8 mouse cellular contexts compared by ENCODE assay signal in genomic region chr14:56887887-56888286, GRCm38 (mm10). TPM values are rescaled to one million over a fixed set of nuclear protein-coding genes. Genes with fewer than 3 reads are reported as not detected.
A peak's percentile ranks its signal among the peaks of the same experiment; 100 is the strongest.
DNase-seq lines count a peak whose midpoint lies in the region; ATAC-seq and TF ChIP-seq lines count a peak whose summit lies in the region.

No protein-coding gene starts in this region.

- 0% methylated on average over 9 of the region's 9 CpGs for WGBS in forebrain, embryonic 13.5 days
- WGBS in neural tube, embryonic 14.5 days: under 1% methylated on average over 9 of the region's 9 CpGs

- peak; percentile 70 for DNase-seq in c-Kit-positive CD71-negative TER-119-negative erythroid progenitor cells, embryonic 14.5 days (ENCODE audit: low read depth)
- peak; percentile 46 to 60 for DNase-seq in heart, postnatal 14 days
- peak; percentile 51 to 72 for DNase-seq in layer of hippocampus, adult 18-20 months (ENCODE audit: low spot score in 2 of 2)
- peak; percentile 73 to 83 for DNase-seq in lung, adult 18-20 months

- peak; percentile 11; the same call in 1 of the 2 replicates for ATAC-seq in forebrain, embryonic 13.5 days
- no peak; the same call in 1 of the 2 replicates for ATAC-seq in neural tube, embryonic 14.5 days (ENCODE audit: low read depth)

- peak overlapping the region; percentile 99 for H3K27ac ChIP-seq in forebrain, embryonic 13.5 days
- peak overlapping the region; percentile 98 for H3K27ac ChIP-seq in neural tube, embryonic 14.5 days (ENCODE audit: low read depth, low read length)
- peak overlapping the region; percentile 85; the same call in 1 of the 2 replicates for H3K27ac ChIP-seq in testis, adult 2 months (ENCODE audit: control insufficient read depth, insufficient read depth, low read depth, low read length)

- H3K4me3 ChIP-seq in E14TG2a.4 (replicated peaks; ENCODE audit: low read length): peak overlapping the region; percentile 91
- peak overlapping the region; percentile 87 for H3K4me3 ChIP-seq in forebrain, embryonic 13.5 days
- H3K4me3 ChIP-seq in neural tube, embryonic 14.5 days (ENCODE audit: low read depth, low read length): peak overlapping the region; percentile 78
- peak overlapping the region; percentile 88 for H3K4me3 ChIP-seq in testis, adult 2 months (ENCODE audit: control insufficient read depth, low read depth, low read length)

- intact Hi-C loops in heart, postnatal 14 days (cut with DNase I): loop anchor here (5.0 to 10.0 kb wide), 2 partner anchors 76 to 223 kb away; partner anchors contain the start of genes Mphosph8 and Zmym5

- no peaks in the 10 kb centered on the region for H3K9me3 ChIP-seq in E14TG2a.4 (ENCODE audit: low read length)
- H3K9me3 ChIP-seq in forebrain, embryonic 13.5 days (replicated peaks): no peaks in the 10 kb centered on the region
- H3K9me3 ChIP-seq in neural tube, embryonic 14.5 days (ENCODE audit: control insufficient read depth, low read length): no peaks in the 10 kb centered on the region

- H3K4me2 ChIP-seq in forebrain, embryonic 13.5 days: peak overlapping the region; percentile 62
- peak overlapping the region; percentile 65 for H3K4me2 ChIP-seq in neural tube, embryonic 14.5 days (ENCODE audit: low read depth, low read length)

- H3K27me3 ChIP-seq in E14TG2a.4 (ENCODE audit: insufficient read depth, low read length): no peaks in the 10 kb centered on the region
- no peaks in the 10 kb centered on the region for H3K27me3 ChIP-seq in forebrain, embryonic 13.5 days
- H3K27me3 ChIP-seq in neural tube, embryonic 14.5 days (ENCODE audit: control insufficient read depth, insufficient read depth, low read length): no peaks in the 10 kb centered on the region
- no peaks in the 10 kb centered on the region for H3K27me3 ChIP-seq in testis, adult 2 months (ENCODE audit: control insufficient read depth, insufficient read depth, low read length)

- peaks cover 40% of the 10 kb centered on the region for H3K36me3 ChIP-seq in E14TG2a.4 (ENCODE audit: insufficient read depth, low read length)
- H3K36me3 ChIP-seq in forebrain, embryonic 13.5 days (ENCODE audit: poor library complexity, severe bottlenecking): peaks cover 23% of the 10 kb centered on the region
- H3K36me3 ChIP-seq in neural tube, embryonic 14.5 days (ENCODE audit: control insufficient read depth, insufficient read depth, low read length): no peaks in the 10 kb centered on the region
- peaks cover 1% of the 10 kb centered on the region; the same call in 1 of the 2 replicates for H3K36me3 ChIP-seq in testis, adult 2 months (ENCODE audit: control insufficient read depth, insufficient read depth, low read length)

- H3K4me1 ChIP-seq in E14TG2a.4 (replicated peaks; ENCODE audit: low read depth, low read length): peaks cover 29% of the 10 kb centered on the region
- peaks cover 28% of the 10 kb centered on the region for H3K4me1 ChIP-seq in forebrain, embryonic 13.5 days
- H3K4me1 ChIP-seq in neural tube, embryonic 14.5 days (ENCODE audit: control insufficient read depth, insufficient read depth, low read length): peaks cover 7% of the 10 kb centered on the region; the same call in 1 of the 2 replicates
- peaks cover 11% of the 10 kb centered on the region for H3K4me1 ChIP-seq in testis, adult 2 months (ENCODE audit: control insufficient read depth, insufficient read depth, low read length)

- TF ChIP-seq POLR2A in testis, adult 2 months (IDR thresholded peaks at IDR 0.05; ENCODE audit: control insufficient read depth, low read depth, low read length): no peak

- peak overlapping the region; percentile 96 for H3K9ac ChIP-seq in forebrain, embryonic 13.5 days
- H3K9ac ChIP-seq in neural tube, embryonic 14.5 days (replicated peaks; ENCODE audit: low read depth, low read length): peak overlapping the region; percentile 80

- TF ChIP-seq CTCF in E14TG2a.4 (conservative IDR thresholded peaks at IDR 0.05; ENCODE audit: low read length): peak; percentile 67
- peak; percentile 55; the same call in 1 of the 2 replicates for TF ChIP-seq CTCF in testis, adult 2 months (IDR thresholded peaks at IDR 0.05; ENCODE audit: control insufficient read depth, insufficient read depth, insufficient replicate concordance, low read depth, low read length)

RNA-seq across cellular contexts. Expression of gene Zmym2, which starts 1.4 kb away (rescaled TPM):
- polyA plus RNA-seq in forebrain, embryonic 13.5 days (2015; fragmentation: Nextera tagmentation; extraction: Ambion mirVana): 77.8 and 78.3 TPM in 2 replicates
- 10 to 100 TPM; 42.9 to 44.7 TPM for total RNA-seq in heart, postnatal 14 days (2021)
- total RNA-seq in layer of hippocampus, adult 18-20 months (2021): 10 to 100 TPM; 89.1 to 91.8 TPM
- polyA plus RNA-seq in neural tube, embryonic 14.5 days (2014; fragmentation: Nextera tagmentation; extraction: Ambion mirVana): 59.9 and 61.0 TPM in 2 replicates
- 19.7 and 21.1 TPM in 2 replicates for polyA plus RNA-seq in testis, adult 2 months (2012; rRNA removed)
